Mouse (Mus musculus) intestine, embryonic 16.5 days (tissue): ENCODE results near the gene Nfkbil1. TPM values are rescaled to one million over a fixed set of nuclear protein-coding genes. Genes with fewer than 3 reads are reported as not detected.

Source experiments
- ATAC-seq: fragments of 200-750 bp; cut with Nextera tagmentation; 2 replicates; pipeline ENCODE4 v1.8.0; 2017; ENCODE audit warnings: moderate TSS enrichment, moderate library complexity
- H3K27ac ChIP-seq: fragments of 300-500 bp; sonication (generic); 2 replicates; pipeline ENCODE4 v1.5.1; 2014; ENCODE audit warnings: mild to moderate bottlenecking, low read length
- H3K27me3 ChIP-seq: fragments of 300-500 bp; sonication (generic); replicated peaks from 2 replicates; pipeline ENCODE4 v1.6.1; 2014; ENCODE audit warnings: low read length, control low read depth, mixed read lengths; ENCODE audit not compliant: control insufficient read depth, insufficient read depth
- H3K36me3 ChIP-seq: fragments of 300-500 bp; sonication (generic); 2 replicates; pipeline ENCODE4 v1.6.1; 2014; ENCODE audit warnings: low read length, control low read depth; ENCODE audit not compliant: control insufficient read depth, insufficient read depth
- H3K4me1 ChIP-seq: fragments of 300-500 bp; sonication (generic); 2 replicates; pipeline ENCODE4 v1.6.1; 2014; ENCODE audit warnings: low read length, control low read depth, mixed read lengths; ENCODE audit not compliant: control insufficient read depth, insufficient read depth
- H3K4me2 ChIP-seq: fragments of 300-500 bp; sonication (generic); 2 replicates; pipeline ENCODE4 v1.6.1; 2014; ENCODE audit warnings: low read depth, low read length, control low read depth
- H3K4me3 ChIP-seq: fragments of 300-500 bp; sonication (generic); 2 replicates; pipeline ENCODE4 v1.5.1; 2014; ENCODE audit warnings: mild to moderate bottlenecking, low read length
- H3K9ac ChIP-seq: fragments of 300-500 bp; sonication (generic); 2 replicates; pipeline ENCODE4 v1.6.1; 2014; ENCODE audit warnings: low read depth, low read length
- H3K9me3 ChIP-seq: fragments of 300-500 bp; sonication (generic); 2 replicates; pipeline ENCODE4 v1.6.1; 2016; ENCODE audit warnings: low read length, control low read depth; ENCODE audit not compliant: control insufficient read depth
- WGBS: fragments of 180-500 bp; shearing (Covaris S2); extraction: QIAGEN DNeasy Blood & Tissue Kit; methylation state at CpG from one replicate; pipeline ENCODE4 v1.1.7; 2014; 5-methylcytosine and 5-hydroxymethylcytosine counted together
- polyA plus RNA-seq: library from polyadenylated mRNA; unstranded; fragments of >200 nt; fragmentation: Nextera tagmentation; extraction: Ambion mirVana; gene quantifications from 2 replicates; pipeline ENCODE4 v1.2.1, GENCODE M21; 2015

Gene Nfkbil1
- polyA plus RNA-seq, 1 experiment from 2014 or later, result 8.9 TPM

- no peak overlapping the region for H3K4me3 ChIP-seq
- H3K27me3 ChIP-seq, result peaks cover 27% of the 10 kb centered on the region
- no peak overlapping the region for H3K4me2 ChIP-seq
- H3K9ac ChIP-seq, result no peak overlapping the region
- ATAC-seq, result no peak
- H3K4me1 ChIP-seq, result peaks cover 13% of the 10 kb centered on the region
- WGBS, result 37% methylated on average over 8 of the region's 8 CpGs
- H3K27ac ChIP-seq, result no peak overlapping the region
- H3K9me3 ChIP-seq, result no peaks in the 10 kb centered on the region
- H3K36me3 ChIP-seq, result no peaks in the 10 kb centered on the region
Observed at GRCm38 (mm10) chr17:35198946-35199345, 36.6 kb downstream of the Nfkbil1 start.

GRCm38 (mm10) chr17:35198029-35198428, 37.6 kb downstream of the Nfkbil1 start:
- 61% methylated on average over 7 of the region's 7 CpGs for WGBS
- Histone ChIP-seq H3K36me3 (no peaks in the 10 kb centered on the region), H3K9ac (no peak overlapping the region), H3K27me3 (peaks cover 26% of the 10 kb centered on the region), H3K27ac (no peak overlapping the region), H3K9me3 (no peaks in the 10 kb centered on the region), H3K4me2 (no peak overlapping the region), H3K4me3 (no peak overlapping the region), H3K4me1 (peaks cover 13% of the 10 kb centered on the region)
- ATAC-seq, result no peak

- Histone ChIP-seq H3K9me3 (no peaks in the 10 kb centered on the region), H3K4me1 (peaks cover 13% of the 10 kb centered on the region), H3K9ac (no peak overlapping the region), H3K4me2 (no peak overlapping the region), H3K36me3 (no peaks in the 10 kb centered on the region), H3K4me3 (no peak overlapping the region), H3K27ac (no peak overlapping the region), H3K27me3 (peaks cover 20% of the 10 kb centered on the region)
- WGBS, result 58% methylated on average over 6 of the region's 6 CpGs
- ATAC-seq, result no peak
Observed at GRCm38 (mm10) chr17:35197126-35197525, 38.5 kb downstream of the Nfkbil1 start.

- peak overlapping the region; percentile 67 for H3K9ac ChIP-seq
Observed at GRCm38 (mm10) chr17:35196321-35196641, 39.3 kb downstream of the Nfkbil1 start.

GRCm38 (mm10) chr17:35195631-35196320, 39.8 kb downstream of the Nfkbil1 start:
- peak overlapping the region; percentile 67 for H3K9ac ChIP-seq
- no peak overlapping the region for H3K27ac ChIP-seq
- no peaks in the 10 kb centered on the region for H3K36me3 ChIP-seq
- peak; percentile 84 for ATAC-seq
- peaks cover 13% of the 10 kb centered on the region for H3K4me1 ChIP-seq
- WGBS, result 2% methylated on average over 66 of the region's 66 CpGs
- peak overlapping the region; percentile 95 for H3K4me2 ChIP-seq
- H3K9me3 ChIP-seq, result no peaks in the 10 kb centered on the region
- peaks cover 14% of the 10 kb centered on the region for H3K27me3 ChIP-seq
- peak overlapping the region; percentile 52 for H3K4me3 ChIP-seq

More at GRCm38 (mm10) chr17:35196321-35196641, 39.3 kb downstream of the Nfkbil1 start:
- Histone ChIP-seq H3K36me3 (no peaks in the 10 kb centered on the region), H3K27ac (no peak overlapping the region), H3K4me2 (peak overlapping the region; percentile 95), H3K27me3 (peaks cover 16% of the 10 kb centered on the region), H3K4me3 (peak overlapping the region; percentile 52), H3K4me1 (peaks cover 13% of the 10 kb centered on the region), H3K9me3 (no peaks in the 10 kb centered on the region)
- ATAC-seq, result 0 out of 2 replicates have a peak, but pooled peaks have one; percentile 26
- WGBS, result 33% methylated on average over 9 of the region's 9 CpGs

- peak overlapping the region; percentile 16; the same call in 1 of the 2 replicates for H3K27ac ChIP-seq
- H3K4me3 ChIP-seq, result peak overlapping the region; percentile 52
- H3K4me1 ChIP-seq, result peaks cover 13% of the 10 kb centered on the region
- ATAC-seq, result 0 out of 2 replicates have a peak, but pooled peaks have one; percentile 24
- H3K4me2 ChIP-seq, result peak overlapping the region; percentile 95
- H3K36me3 ChIP-seq, result no peaks in the 10 kb centered on the region
- WGBS, result 34% methylated on average over 19 of the region's 19 CpGs
- H3K27me3 ChIP-seq, result peaks cover 9% of the 10 kb centered on the region
- H3K9me3 ChIP-seq, result no peaks in the 10 kb centered on the region
- H3K9ac ChIP-seq, result peak overlapping the region; percentile 67
Observed at GRCm38 (mm10) chr17:35194844-35195630, 40.6 kb downstream of the Nfkbil1 start.

- WGBS, result 43% methylated on average over 28 of the region's 28 CpGs
- Histone ChIP-seq H3K27ac (peak within 1 kb of the TSS; percentile 16; the same call in 1 of the 2 replicates), H3K4me1 (peaks cover 13% of the 10 kb centered on the region), H3K9ac (0 out of 2 replicates have a peak within 1 kb of the TSS, but pooled peaks have one; percentile 67), H3K4me3 (peak within 1 kb of the TSS; percentile 52), H3K27me3 (peaks cover 9% of the 10 kb centered on the region), H3K9me3 (no peaks in the 10 kb centered on the region), H3K36me3 (no peaks in the 10 kb centered on the region), H3K4me2 (peak within 1 kb of the TSS; percentile 95; the same call in 1 of the 2 replicates)
- peak; percentile 16; the same call in 1 of the 2 replicates for ATAC-seq
Observed at GRCm38 (mm10) chr17:35193881-35194843, 41.4 kb downstream of the Nfkbil1 start, which contains the start of gene Ltb. Gene Ltb (plus strand): TSS chr17:35194439.

- Histone ChIP-seq H3K27me3 (peaks cover 5% of the 10 kb centered on the region), H3K4me2 (no peak overlapping the region), H3K9ac (no peak overlapping the region), H3K9me3 (no peaks in the 10 kb centered on the region), H3K4me1 (peaks cover 13% of the 10 kb centered on the region), H3K27ac (no peak overlapping the region), H3K36me3 (no peaks in the 10 kb centered on the region), H3K4me3 (no peak overlapping the region)
- 82% methylated on average over 5 of the region's 5 CpGs for WGBS
- ATAC-seq, result no peak
Observed at GRCm38 (mm10) chr17:35192924-35193323, 42.7 kb downstream of the Nfkbil1 start.
